Mouse (Mus musculus): ENCODE measurements around the gene Nckap5. TPM values are rescaled to one million over a fixed set of nuclear protein-coding genes. Genes with fewer than 3 reads are reported as not detected.

Gene Nckap5
- polyA plus RNA-seq, 1 experiment, result not detected

- no peak overlapping the region for H3K27ac ChIP-seq (ENCODE audit: insufficient read depth, low read depth, low read length)
- 90% methylated on average over 4 of the region's 4 CpGs for WGBS
These were observed 597.4 kb downstream of the Nckap5 start for GRCm38 (mm10) chr1:126233196-126233595.

GRCm38 (mm10) chr1:126231199-126231598, 599.4 kb downstream of the Nckap5 start:
- TF ChIP-seq CTCF (IDR thresholded peaks at IDR 0.05; ENCODE audit: insufficient read depth, low read depth, low read length) (no peak), POLR2A (IDR thresholded peaks at IDR 0.05; ENCODE audit: insufficient read depth, low read depth, low read length) (no peak)
- Histone ChIP-seq H3K4me3 (ENCODE audit: insufficient read depth, low read depth, low read length) (no peak overlapping the region), H3K27ac (ENCODE audit: insufficient read depth, low read depth, low read length) (no peak overlapping the region), H3K4me1 (ENCODE audit: control insufficient read depth, insufficient read depth, low read length) (no peaks in the 10 kb centered on the region)
- WGBS, result 79% methylated on average over 9 of the region's 9 CpGs

More at GRCm38 (mm10) chr1:126233196-126233595, 597.4 kb downstream of the Nckap5 start:
- H3K4me1 ChIP-seq (ENCODE audit: control insufficient read depth, insufficient read depth, low read length), result no peaks in the 10 kb centered on the region
- no peak overlapping the region for H3K4me3 ChIP-seq (ENCODE audit: insufficient read depth, low read depth, low read length)
- TF ChIP-seq POLR2A (IDR thresholded peaks at IDR 0.05; ENCODE audit: insufficient read depth, low read depth, low read length), result no peak
- TF ChIP-seq CTCF (IDR thresholded peaks at IDR 0.05; ENCODE audit: insufficient read depth, low read depth, low read length), result no peak

- TF ChIP-seq CTCF (IDR thresholded peaks at IDR 0.05; ENCODE audit: insufficient read depth, low read depth, low read length) (no peak), POLR2A (IDR thresholded peaks at IDR 0.05; ENCODE audit: insufficient read depth, low read depth, low read length) (no peak)
- Histone ChIP-seq H3K27ac (ENCODE audit: insufficient read depth, low read depth, low read length) (no peak overlapping the region), H3K4me3 (ENCODE audit: insufficient read depth, low read depth, low read length) (no peak overlapping the region), H3K4me1 (ENCODE audit: control insufficient read depth, insufficient read depth, low read length) (no peaks in the 10 kb centered on the region)
- 77% methylated on average over 6 of the region's 6 CpGs for WGBS
These were observed 620.4 kb downstream of the Nckap5 start for GRCm38 (mm10) chr1:126210212-126210611.

GRCm38 (mm10) chr1:126209743-126210142, 620.9 kb downstream of the Nckap5 start:
- WGBS, result 93% methylated on average over 5 of the region's 5 CpGs
- TF ChIP-seq CTCF (IDR thresholded peaks at IDR 0.05; ENCODE audit: insufficient read depth, low read depth, low read length), result no peak
- no peak for TF ChIP-seq POLR2A (IDR thresholded peaks at IDR 0.05; ENCODE audit: insufficient read depth, low read depth, low read length)
- Histone ChIP-seq H3K27ac (ENCODE audit: insufficient read depth, low read depth, low read length) (no peak overlapping the region), H3K4me1 (ENCODE audit: control insufficient read depth, insufficient read depth, low read length) (no peaks in the 10 kb centered on the region), H3K4me3 (ENCODE audit: insufficient read depth, low read depth, low read length) (no peak overlapping the region)

GRCm38 (mm10) chr1:126209131-126209530, 621.5 kb downstream of the Nckap5 start:
- Histone ChIP-seq H3K27ac (ENCODE audit: insufficient read depth, low read depth, low read length) (no peak overlapping the region), H3K4me3 (ENCODE audit: insufficient read depth, low read depth, low read length) (no peak overlapping the region), H3K4me1 (ENCODE audit: control insufficient read depth, insufficient read depth, low read length) (no peaks in the 10 kb centered on the region)
- TF ChIP-seq CTCF (IDR thresholded peaks at IDR 0.05; ENCODE audit: insufficient read depth, low read depth, low read length) (no peak), POLR2A (IDR thresholded peaks at IDR 0.05; ENCODE audit: insufficient read depth, low read depth, low read length) (no peak)
- WGBS, result 72% methylated on average over 7 of the region's 7 CpGs

GRCm38 (mm10) chr1:126196937-126197336, 633.7 kb downstream of the Nckap5 start:
- H3K27ac ChIP-seq (ENCODE audit: insufficient read depth, low read depth, low read length), result no peak overlapping the region
- H3K4me3 ChIP-seq (ENCODE audit: insufficient read depth, low read depth, low read length), result no peak overlapping the region
- no peaks in the 10 kb centered on the region for H3K4me1 ChIP-seq (ENCODE audit: control insufficient read depth, insufficient read depth, low read length)
- TF ChIP-seq CTCF (IDR thresholded peaks at IDR 0.05; ENCODE audit: insufficient read depth, low read depth, low read length) (no peak), POLR2A (IDR thresholded peaks at IDR 0.05; ENCODE audit: insufficient read depth, low read depth, low read length) (no peak)

GRCm38 (mm10) chr1:126190353-126190752, 640.2 kb downstream of the Nckap5 start:
- WGBS, result 90% methylated on average over 4 of the region's 4 CpGs
- no peak overlapping the region for H3K4me3 ChIP-seq (ENCODE audit: insufficient read depth, low read depth, low read length)
- H3K4me1 ChIP-seq (ENCODE audit: control insufficient read depth, insufficient read depth, low read length), result no peaks in the 10 kb centered on the region
- no peak for TF ChIP-seq POLR2A (IDR thresholded peaks at IDR 0.05; ENCODE audit: insufficient read depth, low read depth, low read length)
- TF ChIP-seq CTCF (IDR thresholded peaks at IDR 0.05; ENCODE audit: insufficient read depth, low read depth, low read length), result no peak
- H3K27ac ChIP-seq (ENCODE audit: insufficient read depth, low read depth, low read length), result no peak overlapping the region

- H3K27ac ChIP-seq (ENCODE audit: insufficient read depth, low read depth, low read length), result no peak overlapping the region
- H3K4me1 ChIP-seq (ENCODE audit: control insufficient read depth, insufficient read depth, low read length), result no peaks in the 10 kb centered on the region
- H3K4me3 ChIP-seq (ENCODE audit: insufficient read depth, low read depth, low read length), result no peak overlapping the region
- WGBS, result 80% methylated on average over 7 of the region's 7 CpGs
- no peak for TF ChIP-seq POLR2A (IDR thresholded peaks at IDR 0.05; ENCODE audit: insufficient read depth, low read depth, low read length)
- no peak for TF ChIP-seq CTCF (IDR thresholded peaks at IDR 0.05; ENCODE audit: insufficient read depth, low read depth, low read length)
These were observed 646.8 kb downstream of the Nckap5 start for GRCm38 (mm10) chr1:126183751-126184150.

- 63% methylated on average over 1 of the region's 1 CpGs for WGBS
- Histone ChIP-seq H3K4me3 (ENCODE audit: insufficient read depth, low read depth, low read length) (no peak overlapping the region), H3K27ac (ENCODE audit: insufficient read depth, low read depth, low read length) (no peak overlapping the region), H3K4me1 (ENCODE audit: control insufficient read depth, insufficient read depth, low read length) (no peaks in the 10 kb centered on the region)
- TF ChIP-seq POLR2A (IDR thresholded peaks at IDR 0.05; ENCODE audit: insufficient read depth, low read depth, low read length) (no peak), CTCF (IDR thresholded peaks at IDR 0.05; ENCODE audit: insufficient read depth, low read depth, low read length) (no peak)
These were observed 662.0 kb downstream of the Nckap5 start for GRCm38 (mm10) chr1:126168579-126168978.

GRCm38 (mm10) chr1:126168131-126168530, 662.5 kb downstream of the Nckap5 start:
- Histone ChIP-seq H3K27ac (ENCODE audit: insufficient read depth, low read depth, low read length) (no peak overlapping the region), H3K4me3 (ENCODE audit: insufficient read depth, low read depth, low read length) (no peak overlapping the region), H3K4me1 (ENCODE audit: control insufficient read depth, insufficient read depth, low read length) (no peaks in the 10 kb centered on the region)
- no peak for TF ChIP-seq POLR2A (IDR thresholded peaks at IDR 0.05; ENCODE audit: insufficient read depth, low read depth, low read length)
- no peak for TF ChIP-seq CTCF (IDR thresholded peaks at IDR 0.05; ENCODE audit: insufficient read depth, low read depth, low read length)
- WGBS, result 69% methylated on average over 2 of the region's 2 CpGs
